Mouse (Mus musculus): Measurements from ENCODE around the gene Psmc3ip. TPM values are rescaled to one million over a fixed set of nuclear protein-coding genes. Genes with fewer than 3 reads are reported as not detected.

Gene Psmc3ip
- total RNA-seq (2023) = 1 to 10 TPM; 6.7 to 8.6 TPM

GRCm38 (mm10) chr11:101095314-101096024, at the start of gene Psmc3ip:
TSS of gene Psmc3ip (minus strand) at chr11:101095436.

DNA sequence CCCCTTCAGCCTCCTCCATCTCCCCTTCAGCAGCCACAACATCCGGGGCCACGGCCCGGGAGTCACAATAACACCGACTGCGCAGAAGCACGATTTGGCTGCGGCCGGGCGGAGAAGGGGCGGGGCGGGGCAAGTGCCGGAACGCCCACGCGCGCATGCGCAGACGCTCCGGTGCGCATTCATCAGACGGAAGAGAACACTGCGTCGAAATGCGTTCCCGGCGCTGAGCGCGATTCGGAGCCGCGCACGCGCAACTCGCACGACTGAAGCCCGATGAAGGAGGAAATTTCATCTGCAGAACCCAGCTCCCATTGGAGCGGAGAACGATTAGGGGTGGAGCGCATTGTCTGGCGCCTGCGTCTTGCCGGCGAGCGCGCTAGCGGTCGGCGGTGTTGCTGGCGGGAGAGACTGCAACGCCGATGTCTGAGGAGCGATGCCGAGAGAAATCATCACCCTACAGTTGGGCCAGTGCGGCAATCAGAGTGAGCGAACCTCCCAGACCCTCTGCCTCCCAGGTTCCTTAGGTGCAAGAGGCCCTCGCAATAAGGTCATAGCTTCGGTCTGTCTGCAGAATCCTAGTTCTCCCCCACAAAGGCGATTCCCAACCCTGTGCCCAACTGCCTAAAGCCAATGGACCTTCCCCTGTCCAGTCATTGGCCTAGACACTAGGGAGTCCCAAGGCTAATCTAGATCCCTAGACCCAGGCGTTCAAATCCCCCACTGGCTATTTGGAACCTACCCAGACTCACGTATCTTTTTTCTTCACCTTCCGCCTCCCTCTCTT, 24.7 kb upstream of the Psmc3ip start, which contains the start of the genes Retreg3 and Tubg1:
Retreg3 (minus strand) TSS at position 133 of the 784 bp plus-strand sequence.
Tubg1 (plus strand) TSS at position 178 of the 784 bp plus-strand sequence.

GRCm38 (mm10) chr11:101086756-101087681, 8.2 kb downstream of the Psmc3ip start, which contains the start of gene Mlx:
TSS of gene Mlx (plus strand) at chr11:101087277.

GRCm38 (mm10) chr11:101082208-101083082, 12.8 kb downstream of the Psmc3ip start, which contains the start of gene Coasy:
TSS of gene Coasy (plus strand) at chr11:101082565.

GRCm38 (mm10) chr11:101078121-101078520, 17.1 kb downstream of the Psmc3ip start, which contains the start of gene Hsd17b1:
TSS of gene Hsd17b1 (plus strand) at chr11:101078411.

DNA sequence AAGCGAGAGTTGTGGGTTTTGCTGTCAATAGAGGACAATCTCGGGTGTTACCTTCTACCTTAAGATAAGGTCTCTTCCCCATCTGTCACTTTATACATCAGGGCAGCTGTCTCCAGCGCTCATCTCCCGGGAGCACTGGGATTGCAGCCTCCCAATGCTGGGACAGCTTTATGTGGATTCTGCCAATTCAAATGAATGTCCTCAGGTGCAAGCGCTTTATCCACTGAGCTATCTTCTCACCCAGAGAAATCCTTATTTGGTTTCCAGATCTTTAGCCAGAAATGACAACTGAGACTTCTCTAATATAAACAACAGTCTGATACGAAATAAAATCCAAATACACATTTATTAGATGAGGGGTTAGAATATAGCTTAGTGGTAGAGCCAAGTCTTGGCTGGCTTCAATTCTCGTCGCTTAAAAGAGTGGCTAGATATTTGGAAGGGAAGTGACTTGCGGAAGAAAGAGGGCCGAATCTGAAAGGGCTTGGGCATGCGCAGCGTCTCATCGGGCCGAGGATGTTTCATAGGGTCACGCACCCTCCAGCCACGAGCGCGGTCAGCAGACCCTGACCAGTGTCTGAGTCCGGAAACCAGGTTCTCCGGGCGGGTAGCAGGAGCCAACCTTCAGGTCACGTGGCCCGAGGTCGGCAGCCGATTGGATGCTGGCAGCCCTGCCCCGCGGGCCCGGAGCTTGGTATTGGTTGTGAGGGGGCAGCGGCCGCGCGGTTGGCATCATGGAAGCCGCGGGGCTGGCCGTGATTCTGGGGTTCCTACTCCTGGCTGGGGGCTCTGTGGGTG, 25.6 kb downstream of the Psmc3ip start, which contains the start of gene Naglu:
Naglu (plus strand) TSS at position 622 of the 798 bp plus-strand sequence.

Other genes starting within 250 kb of the Psmc3ip start
- 10 to 100 TPM; 84.9 to 98.5 TPM for gene Stat5b, start 244.7 kb downstream of the Psmc3ip start, total RNA-seq (2023)
- gene Stat5a, start 236.1 kb downstream of the Psmc3ip start, total RNA-seq (2023) = 10 to 100 TPM; 30.3 to 36.4 TPM
- 100 to 1,000 TPM; 207 to 249 TPM for gene Stat3, start 155.9 kb downstream of the Psmc3ip start, total RNA-seq (2023)
- gene Cavin1, start 124.5 kb downstream of the Psmc3ip start, total RNA-seq (2023) = under 1 TPM; 0.46 to 0.77 TPM
- 100 to 1,000 TPM in 1 of 2 experiments, 10 to 100 TPM in 1; 91.3 to 101 TPM for gene Atp6v0a1, start 86.0 kb downstream of the Psmc3ip start, total RNA-seq (2023)
- gene Naglu, start 25.4 kb downstream of the Psmc3ip start, total RNA-seq (2023) = 1 to 10 TPM; 7.5 to 8.9 TPM
- gene Hsd17b1, start 17.0 kb downstream of the Psmc3ip start, total RNA-seq (2023) = 1 to 10 TPM in 1 of 2 experiments, under 1 TPM in 1; 0.59 to 1.1 TPM
- gene Coasy, start 12.9 kb downstream of the Psmc3ip start, total RNA-seq (2023) = 10 to 100 TPM; 13.1 to 15.3 TPM
- 10 to 100 TPM; 44.8 to 49.5 TPM for gene Mlx, start 8.2 kb downstream of the Psmc3ip start, total RNA-seq (2023)
- 10 to 100 TPM; 29.7 to 32.7 TPM for gene Retreg3, start 24.5 kb upstream of the Psmc3ip start, total RNA-seq (2023)
- gene Tubg1, start 24.5 kb upstream of the Psmc3ip start, total RNA-seq (2023) = 10 to 100 TPM; 17.5 to 20.9 TPM
- 1 to 10 TPM; 1.8 to 2.7 TPM for gene Tubg2, start 60.5 kb upstream of the Psmc3ip start, total RNA-seq (2023)
- under 1 TPM; 0.64 to 0.99 TPM for gene Cntnap1, start 75.1 kb upstream of the Psmc3ip start, total RNA-seq (2023)
- 1 to 10 TPM; 2.9 to 3.2 TPM for gene Plekhh3, start 75.9 kb upstream of the Psmc3ip start, total RNA-seq (2023)
- gene Ccr10, start 80.0 kb upstream of the Psmc3ip start, total RNA-seq (2023) = under 1 TPM; 0.77 to 0.83 TPM
- 10 to 100 TPM; 40.5 to 48.5 TPM for gene Ezh1, start 131.0 kb upstream of the Psmc3ip start, total RNA-seq (2023)
- gene Ramp2, start 150.6 kb upstream of the Psmc3ip start, total RNA-seq (2023) = not detected
- gene Vps25, start 158.3 kb upstream of the Psmc3ip start, total RNA-seq (2023) = 10 to 100 TPM; 59.3 to 60.8 TPM
- 1 to 10 TPM in 1 of 2 experiments, under 1 TPM in 1; 0.93 to 1.4 TPM for gene Wnk4, start 165.1 kb upstream of the Psmc3ip start, total RNA-seq (2023)
- 1 to 10 TPM; 1.1 TPM for gene Cntd1, start 183.6 kb upstream of the Psmc3ip start, total RNA-seq (2023)
- gene Coa3, start 183.7 kb upstream of the Psmc3ip start, total RNA-seq (2023) = 10 to 100 TPM; 28.9 to 32.6 TPM
- 100 to 1,000 TPM; 134 to 148 TPM for gene Becn1, start 206.8 kb upstream of the Psmc3ip start, total RNA-seq (2023)
- 10 to 100 TPM; 71.5 to 76.8 TPM for gene Psme3, start 220.8 kb upstream of the Psmc3ip start, total RNA-seq (2023)
- 1 to 10 TPM; 3.7 to 4.9 TPM for gene Aoc2, start 229.6 kb upstream of the Psmc3ip start, total RNA-seq (2023)
- under 1 TPM; 0.13 to 0.18 TPM for gene Aoc3, start 235.2 kb upstream of the Psmc3ip start, total RNA-seq (2023)

Data from neutrophil, adult 83 days (primary cell).